17 mouse cellular contexts compared by ENCODE assay signal in genomic region chr14:112901171-112901570, GRCm38 (mm10).
"Had no signal": no experiment of that assay in that cellular context is flagged by ENCODE, and none has a peak within 500 bp of the region (broad histone marks: within the 10 kb centered on the region; RNA-seq: fewer than 3 reads in every experiment).

No protein-coding gene starts in this region.

- H3K4me1 ChIP-seq: liver, embryonic 15.5 days; lung, embryonic 15.5 days; megakaryocyte, embryonic 14.5 days; neural tube, embryonic 12.5 days; stomach, embryonic 15.5 days had no signal

- H3K27me3 ChIP-seq: liver, embryonic 15.5 days; lung, embryonic 15.5 days; megakaryocyte, embryonic 14.5 days; neural tube, embryonic 12.5 days; stomach, embryonic 15.5 days had no signal

- H3K27ac ChIP-seq: liver, embryonic 15.5 days; lung, embryonic 15.5 days; macrophage; neural tube, embryonic 12.5 days; stomach, embryonic 15.5 days; stomach, postnatal 0 days had no signal

- ATAC-seq: liver, postnatal 0 days; lung, postnatal 0 days; midbrain, embryonic 16.5 days had no signal

- H3K4me3 ChIP-seq: liver, embryonic 15.5 days; lung, embryonic 15.5 days; megakaryocyte, embryonic 14.5 days; neural tube, embryonic 12.5 days; stomach, embryonic 15.5 days had no signal

- H3K9ac ChIP-seq: liver, embryonic 15.5 days; liver, postnatal 0 days; lung, embryonic 15.5 days; neural tube, embryonic 12.5 days; stomach, embryonic 15.5 days had no signal

- DNase-seq: liver, postnatal 0 days; lung, adult 2 months; lung, postnatal 14 days; lung, postnatal 36 days; right cerebral cortex, postnatal 14 days; thymus, adult 2 months; thymus, postnatal 25 days; thymus, postnatal 4 days had no signal

- H3K36me3 ChIP-seq: liver, embryonic 15.5 days; lung, embryonic 15.5 days; neural tube, embryonic 12.5 days; stomach, embryonic 15.5 days had no signal

- H3K4me2 ChIP-seq: liver, embryonic 15.5 days; lung, embryonic 15.5 days; neural tube, embryonic 12.5 days; stomach, embryonic 15.5 days had no signal

- H3K9me3 ChIP-seq: liver, embryonic 15.5 days; lung, embryonic 15.5 days; megakaryocyte, embryonic 14.5 days; neural tube, embryonic 12.5 days; stomach, embryonic 15.5 days had no signal
